Comparison of ENCODE assay signal across 15 mouse cellular contexts in genomic region chr11:105858063-105858462, GRCm38 (mm10).
DNase-seq lines count a peak whose midpoint lies in the region; ATAC-seq and TF ChIP-seq lines count a peak whose summit lies in the region.
"Had no signal": no experiment of that assay in that cellular context is flagged by ENCODE, and none has a peak within 500 bp of the region (broad histone marks: within the 10 kb centered on the region; RNA-seq: fewer than 3 reads in every experiment).

No protein-coding gene starts in this region.

- peak; percentile 61 for TF ChIP-seq CTCF in hindbrain, postnatal 0 days (IDR thresholded peaks at IDR 0.05; ENCODE audit: low read depth)
- TF ChIP-seq CTCF in lung, postnatal 0 days (IDR thresholded peaks at IDR 0.05): peak; percentile 48
- peak; percentile 26; the same call in 1 of the 2 replicates for TF ChIP-seq CTCF in brain, embryonic 14.5 days (IDR thresholded peaks at IDR 0.05; ENCODE audit: borderline replicate concordance, extremely low read depth, insufficient read depth, insufficient read length)

- peaks cover 12% of the 10 kb centered on the region; the same call in 1 of the 2 replicates for H3K36me3 ChIP-seq in hindbrain, postnatal 0 days (ENCODE audit: insufficient read depth, low read length)
- peaks cover 13% of the 10 kb centered on the region; the same call in 1 of the 2 replicates for H3K36me3 ChIP-seq in hindbrain, embryonic 12.5 days
- H3K36me3 ChIP-seq in lung, postnatal 0 days (ENCODE audit: insufficient read depth, low read length): no peaks in the 10 kb centered on the region
- H3K36me3 ChIP-seq: forebrain, embryonic 10.5 days; G1E had no signal

- TF ChIP-seq POLR2A in brain, embryonic 14.5 days (IDR thresholded peaks at IDR 0.05; ENCODE audit: borderline replicate concordance, extremely low read depth, insufficient read depth, insufficient read length, poor library complexity, severe bottlenecking): no peak

- H3K27me3 ChIP-seq in hindbrain, postnatal 0 days (ENCODE audit: insufficient read depth, low read length): no peaks in the 10 kb centered on the region
- no peaks in the 10 kb centered on the region for H3K27me3 ChIP-seq in hindbrain, embryonic 12.5 days
- no peaks in the 10 kb centered on the region for H3K27me3 ChIP-seq in lung, postnatal 0 days (replicated peaks; ENCODE audit: insufficient read depth, low read length)
- H3K27me3 ChIP-seq: heart, embryonic 15.5 days; hindbrain, embryonic 15.5 days had no signal

- H3K9me3 ChIP-seq in hindbrain, postnatal 0 days (ENCODE audit: low read length): no peaks in the 10 kb centered on the region
- H3K9me3 ChIP-seq in hindbrain, embryonic 12.5 days (replicated peaks): no peaks in the 10 kb centered on the region
- no peaks in the 10 kb centered on the region for H3K9me3 ChIP-seq in lung, postnatal 0 days (ENCODE audit: low read length)
- H3K9me3 ChIP-seq: forebrain, embryonic 10.5 days; G1E; heart, embryonic 15.5 days; hindbrain, embryonic 15.5 days had no signal

- TF ChIP-seq EP300 in lung, postnatal 0 days (IDR thresholded peaks at IDR 0.05): no peak

- DNase-seq in adrenal gland, postnatal 10 days: peak; percentile 4
- no peak for DNase-seq in adrenal gland, postnatal 25 days
- peak; percentile 25 for DNase-seq in hindbrain, postnatal 0 days (ENCODE audit: low spot score)
- peak; percentile 41 for DNase-seq in lung, postnatal 0 days (ENCODE audit: low spot score)
- no peak for DNase-seq in lung, postnatal 4 days
- peak; percentile 11 for DNase-seq in brain, embryonic 14.5 days (ENCODE audit: low read depth)
- DNase-seq in right cerebral cortex, postnatal 25 days: no peak
- DNase-seq: B cell, adult 2 months; gastrocnemius, postnatal 10 days; lung, postnatal 14 days had no signal

- H3K27ac ChIP-seq in hindbrain, postnatal 0 days: no peak overlapping the region
- H3K27ac ChIP-seq in hindbrain, embryonic 12.5 days: no peak overlapping the region
- no peak overlapping the region for H3K27ac ChIP-seq in lung, postnatal 0 days (ENCODE audit: low read length)
- H3K27ac ChIP-seq: forebrain, embryonic 10.5 days; heart, embryonic 15.5 days; hindbrain, embryonic 15.5 days had no signal

- no peak for ATAC-seq in hindbrain, postnatal 0 days
- ATAC-seq in hindbrain, embryonic 12.5 days (ENCODE audit: low FRiP score): no peak
- ATAC-seq in lung, postnatal 0 days: no peak

- H3K4me3 ChIP-seq in hindbrain, postnatal 0 days (ENCODE audit: low read length): no peak overlapping the region
- no peak overlapping the region for H3K4me3 ChIP-seq in hindbrain, embryonic 12.5 days
- H3K4me3 ChIP-seq in lung, postnatal 0 days (ENCODE audit: low read depth, low read length): no peak overlapping the region
- H3K4me3 ChIP-seq: forebrain, embryonic 10.5 days; heart, embryonic 15.5 days; hindbrain, embryonic 15.5 days had no signal

- H3K9ac ChIP-seq in hindbrain, postnatal 0 days (replicated peaks; ENCODE audit: low read length): no peak overlapping the region
- H3K9ac ChIP-seq in hindbrain, embryonic 12.5 days: no peak overlapping the region
- no peak overlapping the region for H3K9ac ChIP-seq in lung, postnatal 0 days (replicated peaks; ENCODE audit: low read depth)
- H3K9ac ChIP-seq: heart, embryonic 15.5 days; hindbrain, embryonic 15.5 days had no signal

- no peak overlapping the region for H3K4me2 ChIP-seq in hindbrain, postnatal 0 days (ENCODE audit: low read depth, low read length)
- H3K4me2 ChIP-seq in hindbrain, embryonic 12.5 days (replicated peaks): no peak overlapping the region
- H3K4me2 ChIP-seq in lung, postnatal 0 days (replicated peaks; ENCODE audit: low read depth, low read length): no peak overlapping the region
- H3K4me2 ChIP-seq: heart, embryonic 15.5 days; hindbrain, embryonic 15.5 days had no signal

- no peaks in the 10 kb centered on the region for H3K4me1 ChIP-seq in hindbrain, postnatal 0 days (ENCODE audit: insufficient read depth, low read length)
- H3K4me1 ChIP-seq in hindbrain, embryonic 12.5 days: no peaks in the 10 kb centered on the region
- H3K4me1 ChIP-seq in lung, postnatal 0 days (ENCODE audit: insufficient read depth, low read depth, low read length): no peaks in the 10 kb centered on the region
- H3K4me1 ChIP-seq: forebrain, embryonic 10.5 days; hindbrain, embryonic 15.5 days had no signal

Comparison
In these comparisons a context has a peak if more than half of its experiments do, and no peak if none do; other contexts are left out.
1. DNase-seq: peak in adrenal gland, postnatal 10 days (single experiment), hindbrain, postnatal 0 days (single experiment), lung, postnatal 0 days (single experiment) and brain, embryonic 14.5 days (single experiment); none in adrenal gland, postnatal 25 days (single experiment), lung, postnatal 4 days (0 of 2) and right cerebral cortex, postnatal 25 days (single experiment).
2. Peak in every context shown above with its lines, with median percentiles within 50 percentile points of each other: CTCF ChIP-seq.